Mouse (Mus musculus) neural tube, embryonic 12.5 days (tissue): ENCODE results near the gene Palld. TPM values are rescaled to one million over a fixed set of nuclear protein-coding genes. Genes with fewer than 3 reads are reported as not detected.

ENCODE experiments used
- ATAC-seq: fragments of 200-750 bp; cut with Nextera tagmentation; 2 replicates; pipeline ENCODE4 v1.8.0; 2017; ENCODE audit warnings: low read depth, mild to moderate bottlenecking, moderate TSS enrichment, moderate library complexity; ENCODE audit not compliant: low FRiP score
- H3K27ac ChIP-seq: fragments of 300-500 bp; sonication (generic); 2 replicates; pipeline ENCODE4 v1.5.1; 2016
- H3K27me3 ChIP-seq: fragments of 300-500 bp; sonication (generic); replicated peaks from 2 replicates; pipeline ENCODE4 v1.6.1; 2016; ENCODE audit warnings: mild to moderate bottlenecking
- H3K36me3 ChIP-seq: fragments of 300-500 bp; sonication (generic); 2 replicates; pipeline ENCODE4 v1.6.1; 2016; ENCODE audit warnings: mild to moderate bottlenecking
- H3K4me1 ChIP-seq: fragments of 300-500 bp; sonication (generic); 2 replicates; pipeline ENCODE4 v1.6.1; 2016
- H3K4me2 ChIP-seq: fragments of 300-500 bp; sonication (generic); replicated peaks from 2 replicates; pipeline ENCODE4 v1.6.1; 2016; ENCODE audit warnings: mild to moderate bottlenecking
- H3K4me3 ChIP-seq: fragments of 300-500 bp; sonication (generic); 2 replicates; pipeline ENCODE4 v1.5.1; 2016
- H3K9ac ChIP-seq: fragments of 300-500 bp; sonication (generic); 2 replicates; pipeline ENCODE4 v1.6.1; 2016; ENCODE audit warnings: mild to moderate bottlenecking
- H3K9me3 ChIP-seq: fragments of 300-500 bp; sonication (generic); 2 replicates; pipeline ENCODE4 v1.6.1; 2016; ENCODE audit warnings: mild to moderate bottlenecking
- WGBS: fragments of 180-500 bp; shearing (Covaris S2); methylation state at CpG from one replicate; pipeline ENCODE4 v1.1.7; 2016; 5-methylcytosine and 5-hydroxymethylcytosine counted together
- polyA plus RNA-seq: library from polyadenylated mRNA; unstranded; fragments of >200 nt; fragmentation: Nextera tagmentation; extraction: Ambion mirVana; gene quantifications from 2 replicates; pipeline ENCODE4 v1.2.1, GENCODE M21; 2016

Palld gene
- polyA plus RNA-seq, 1 experiment from 2014 or later, result 46.7 TPM

DNA sequence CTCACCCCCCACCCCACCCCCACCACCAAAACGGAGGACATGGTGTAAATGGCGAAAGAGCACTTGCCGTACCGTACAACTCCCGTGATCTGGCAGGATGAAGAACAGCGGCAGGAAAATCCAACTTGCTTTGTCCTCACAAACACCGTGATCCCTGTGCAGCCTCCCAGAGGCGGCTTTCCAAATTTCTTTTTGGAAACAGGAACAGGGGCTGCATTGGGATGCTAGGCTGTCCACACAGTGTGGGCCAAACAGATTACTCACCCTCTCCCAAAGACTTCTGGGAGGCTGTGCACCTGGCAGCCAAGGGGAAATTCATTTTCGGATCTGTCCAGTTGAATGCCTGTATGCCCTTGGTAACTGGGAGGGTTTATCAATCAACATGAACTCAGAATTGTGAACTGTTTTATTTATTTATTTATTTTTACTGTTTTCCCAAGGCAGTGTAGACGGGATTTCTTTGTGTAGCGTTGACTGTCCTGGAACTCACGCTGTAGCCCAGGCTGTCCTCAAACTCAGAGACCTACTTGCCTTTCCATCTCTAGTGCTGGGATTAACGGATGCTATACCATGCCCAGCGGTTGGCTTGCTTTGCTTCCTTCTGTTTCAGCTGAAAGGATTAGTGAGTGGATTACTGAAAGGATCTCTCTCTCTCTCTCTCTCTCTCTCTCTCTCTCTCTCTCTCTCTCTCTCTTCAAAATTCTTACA is 422.1 kb downstream of the Palld start:
- WGBS, result 90% methylated on average over 14 of the region's 14 CpGs
- H3K9ac ChIP-seq, result no peak overlapping the region
- H3K4me1 ChIP-seq, result no peaks in the 10 kb centered on the region
- no peak for ATAC-seq
- no peak overlapping the region for H3K27ac ChIP-seq
- no peaks in the 10 kb centered on the region for H3K9me3 ChIP-seq
- no peak overlapping the region for H3K4me2 ChIP-seq
- H3K36me3 ChIP-seq, result no peaks in the 10 kb centered on the region
- no peaks in the 10 kb centered on the region for H3K27me3 ChIP-seq
- no peak overlapping the region for H3K4me3 ChIP-seq

DNA sequence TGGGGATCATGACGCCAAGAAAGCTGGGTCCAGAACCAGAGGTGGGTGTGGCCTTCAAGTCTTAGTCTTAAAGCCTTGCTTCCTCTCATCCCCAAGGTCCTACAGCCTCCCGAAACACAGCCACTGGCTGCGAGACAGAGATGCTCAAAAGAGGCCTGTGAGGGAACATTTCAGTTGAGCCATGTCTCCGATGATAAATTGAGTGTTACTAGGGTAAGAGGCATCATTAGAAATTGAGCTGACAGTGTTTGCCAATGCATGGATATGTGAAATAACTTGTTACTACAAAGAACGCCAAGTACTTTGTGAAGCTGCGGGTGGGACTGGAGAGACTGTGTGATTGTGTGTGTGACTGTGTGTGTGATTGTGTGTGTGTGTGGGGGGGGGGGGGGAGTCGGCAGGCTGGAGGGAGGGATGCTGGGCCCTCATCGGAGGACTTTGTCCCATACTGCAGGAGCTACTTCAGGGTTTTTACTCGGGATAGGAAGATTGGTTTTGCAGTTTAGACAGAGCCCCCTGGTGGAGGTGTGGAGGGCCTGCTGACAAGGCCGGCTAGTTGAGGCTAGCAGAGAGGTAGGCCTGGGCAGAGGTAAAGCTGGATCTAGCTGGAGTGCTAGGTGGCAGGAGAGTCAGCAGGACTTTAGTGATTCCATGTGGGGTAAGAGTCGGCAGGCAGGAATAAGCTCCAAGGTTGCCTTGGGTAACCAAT is 422.8 kb downstream of the Palld start:
- Histone ChIP-seq H3K27me3 (no peaks in the 10 kb centered on the region), H3K9ac (no peak overlapping the region), H3K4me3 (no peak overlapping the region), H3K27ac (no peak overlapping the region), H3K4me1 (no peaks in the 10 kb centered on the region), H3K36me3 (no peaks in the 10 kb centered on the region), H3K4me2 (no peak overlapping the region), H3K9me3 (no peaks in the 10 kb centered on the region)
- WGBS, result 57% methylated on average over 10 of the region's 11 CpGs
- peak; percentile 63; the same call in 1 of the 2 replicates for ATAC-seq

DNA sequence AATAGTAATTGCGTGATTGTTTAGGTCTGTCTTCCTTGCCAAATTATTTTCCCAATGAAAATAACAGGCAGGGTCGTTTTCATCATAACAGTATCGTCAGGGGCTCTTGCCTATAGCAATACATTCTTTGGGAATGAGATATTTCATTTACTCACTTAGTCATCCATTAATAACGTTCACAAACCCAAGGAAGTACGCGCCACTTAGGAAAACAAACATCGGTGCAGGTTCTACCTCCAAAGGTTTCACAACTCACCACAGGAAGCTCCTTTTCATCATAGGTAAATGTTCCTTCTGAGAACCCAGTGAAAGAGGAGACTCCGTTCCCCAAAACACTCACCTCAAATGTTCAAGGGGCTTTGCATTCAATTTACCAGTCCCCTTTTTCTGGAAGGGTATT is 423.7 kb downstream of the Palld start:
- 89% methylated on average over 8 of the region's 8 CpGs for WGBS
- no peaks in the 10 kb centered on the region for H3K27me3 ChIP-seq
- no peaks in the 10 kb centered on the region for H3K9me3 ChIP-seq

DNA sequence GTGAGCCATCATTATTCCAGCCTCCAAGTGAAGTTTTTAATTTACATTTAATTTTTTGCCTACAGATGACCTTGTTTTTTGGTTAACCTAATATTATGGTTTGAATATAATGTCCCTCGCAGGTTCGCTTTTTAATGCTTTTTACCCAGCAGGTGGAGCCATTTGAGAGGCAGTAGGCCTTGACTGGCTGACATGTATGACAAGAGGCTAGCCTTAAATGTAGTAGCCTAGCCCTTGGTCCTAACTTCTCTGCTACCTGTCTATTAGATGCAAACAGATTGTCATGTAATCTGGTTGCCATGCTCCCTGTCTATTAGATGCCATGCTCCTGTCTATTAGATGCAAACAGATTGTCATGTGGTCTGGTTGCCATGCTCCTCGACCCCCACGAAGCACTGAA is 424.3 kb downstream of the Palld start:
- Histone ChIP-seq H3K9ac (no peak overlapping the region), H3K9me3 (no peaks in the 10 kb centered on the region), H3K4me1 (no peaks in the 10 kb centered on the region), H3K27ac (no peak overlapping the region), H3K27me3 (no peaks in the 10 kb centered on the region), H3K4me2 (no peak overlapping the region), H3K4me3 (no peak overlapping the region), H3K36me3 (no peaks in the 10 kb centered on the region)
- WGBS, result 95% methylated on average over 4 of the region's 4 CpGs
- no peak for ATAC-seq

More for the DNA sequence above, 423.7 kb downstream of the Palld start:
- Histone ChIP-seq H3K4me3 (no peak overlapping the region), H3K4me2 (no peak overlapping the region), H3K27ac (no peak overlapping the region), H3K4me1 (no peaks in the 10 kb centered on the region), H3K9ac (no peak overlapping the region), H3K36me3 (no peaks in the 10 kb centered on the region)
- ATAC-seq, result no peak

DNA sequence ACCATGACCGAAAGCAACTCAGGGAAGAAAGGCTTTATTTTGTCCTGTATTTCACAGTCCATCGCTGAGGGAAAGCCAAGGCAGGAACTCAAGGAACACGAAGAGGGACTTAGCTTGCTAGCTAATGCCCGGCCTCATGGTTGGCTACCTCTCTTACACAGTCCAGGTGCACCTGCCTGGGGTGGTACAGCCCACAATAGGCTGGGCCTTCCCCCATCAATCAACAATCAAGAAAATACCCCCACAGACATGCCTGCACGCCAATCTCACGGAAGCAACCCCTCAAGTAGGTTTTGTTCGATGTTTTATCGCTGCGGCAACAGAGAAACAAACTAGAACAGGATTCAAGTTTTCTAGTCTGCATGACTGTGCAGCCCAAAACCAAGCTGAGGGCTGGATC is 426.3 kb downstream of the Palld start:
- no peak overlapping the region for H3K4me3 ChIP-seq
- H3K9me3 ChIP-seq, result no peaks in the 10 kb centered on the region
- H3K36me3 ChIP-seq, result no peaks in the 10 kb centered on the region
- no peak overlapping the region for H3K9ac ChIP-seq
- ATAC-seq, result no peak
- no peak overlapping the region for H3K4me2 ChIP-seq
- no peaks in the 10 kb centered on the region for H3K4me1 ChIP-seq
- WGBS, result 87% methylated on average over 9 of the region's 9 CpGs
- no peak overlapping the region for H3K27ac ChIP-seq
- H3K27me3 ChIP-seq, result no peaks in the 10 kb centered on the region

DNA sequence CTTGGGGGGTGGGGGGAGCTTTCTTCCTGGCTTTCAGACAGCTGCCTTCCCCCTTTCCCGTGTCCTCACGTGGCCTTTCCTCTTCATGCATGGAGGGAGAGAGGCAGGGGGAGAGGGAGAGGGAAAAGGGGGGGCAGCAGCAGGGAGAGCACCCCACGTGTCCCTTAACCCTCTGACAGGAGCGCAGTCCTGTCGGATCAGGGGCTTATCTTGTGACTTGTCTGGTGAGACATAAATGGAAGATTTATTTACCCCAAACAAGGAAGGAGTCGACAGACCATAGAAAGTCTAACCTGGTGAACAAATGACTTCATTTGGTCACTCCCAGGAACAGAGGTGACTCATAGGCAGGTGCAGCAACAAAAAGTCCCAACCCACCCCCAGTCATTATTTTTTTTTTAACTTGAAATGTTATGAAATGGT is 427.2 kb downstream of the Palld start:
- Histone ChIP-seq H3K27me3 (no peaks in the 10 kb centered on the region), H3K27ac (no peak overlapping the region), H3K4me1 (no peaks in the 10 kb centered on the region), H3K9me3 (no peaks in the 10 kb centered on the region), H3K36me3 (no peaks in the 10 kb centered on the region), H3K4me3 (no peak overlapping the region), H3K9ac (no peak overlapping the region), H3K4me2 (no peak overlapping the region)
- 67% methylated on average over 6 of the region's 6 CpGs for WGBS
- ATAC-seq, result no peak

DNA sequence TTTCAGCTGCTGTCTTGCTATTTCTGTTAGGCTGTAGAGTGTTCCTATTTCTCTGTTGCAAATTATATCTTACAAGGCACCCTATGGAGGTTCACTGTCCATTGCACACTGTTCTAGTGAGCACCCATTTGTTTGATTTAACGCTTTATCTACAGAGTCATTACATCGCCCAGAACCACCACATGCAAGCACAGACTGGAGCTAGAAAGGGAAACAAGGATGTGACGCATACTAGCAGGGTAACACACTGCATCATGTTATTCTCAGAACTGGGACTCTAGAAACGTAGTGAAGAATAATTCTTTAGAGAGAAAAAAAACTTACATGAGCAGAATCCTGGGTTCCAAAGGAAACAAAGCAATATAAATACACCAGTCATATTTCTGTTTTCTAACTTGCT is 432.3 kb downstream of the Palld start:
- Histone ChIP-seq H3K27ac (no peak overlapping the region), H3K9ac (no peak overlapping the region), H3K9me3 (no peaks in the 10 kb centered on the region), H3K4me3 (no peak overlapping the region), H3K4me1 (0 out of 2 replicates have a peak, but pooled peaks cover 6% of the 10 kb centered on the region), H3K36me3 (no peaks in the 10 kb centered on the region), H3K4me2 (no peak overlapping the region), H3K27me3 (no peaks in the 10 kb centered on the region)
- 87% methylated on average over 4 of the region's 4 CpGs for whole genome bisulfite sequencing
- no peak for ATAC-seq

DNA sequence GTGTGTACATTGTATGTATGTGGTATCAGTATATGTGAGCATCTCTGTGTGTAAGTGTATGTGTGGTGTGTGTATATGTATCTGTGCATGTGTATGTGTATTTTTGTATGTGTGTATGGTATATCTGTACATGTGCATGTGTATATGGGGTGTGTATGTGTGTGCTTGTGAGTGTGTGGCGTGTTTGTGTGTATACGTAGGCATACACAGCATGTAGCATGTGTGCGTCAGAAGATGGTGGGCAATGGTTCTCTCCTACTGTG is 435.0 kb downstream of the Palld start:
- H3K9ac ChIP-seq, result no peak overlapping the region
- H3K4me3 ChIP-seq, result no peak overlapping the region
- 97% methylated on average over 3 of the region's 3 CpGs for WGBS
- no peaks in the 10 kb centered on the region for H3K36me3 ChIP-seq
- no peaks in the 10 kb centered on the region for H3K9me3 ChIP-seq
- H3K27me3 ChIP-seq, result no peaks in the 10 kb centered on the region
- H3K4me2 ChIP-seq, result no peak overlapping the region
- ATAC-seq, result no peak
- H3K4me1 ChIP-seq, result 0 out of 2 replicates have a peak, but pooled peaks cover 6% of the 10 kb centered on the region
- no peak overlapping the region for H3K27ac ChIP-seq

DNA sequence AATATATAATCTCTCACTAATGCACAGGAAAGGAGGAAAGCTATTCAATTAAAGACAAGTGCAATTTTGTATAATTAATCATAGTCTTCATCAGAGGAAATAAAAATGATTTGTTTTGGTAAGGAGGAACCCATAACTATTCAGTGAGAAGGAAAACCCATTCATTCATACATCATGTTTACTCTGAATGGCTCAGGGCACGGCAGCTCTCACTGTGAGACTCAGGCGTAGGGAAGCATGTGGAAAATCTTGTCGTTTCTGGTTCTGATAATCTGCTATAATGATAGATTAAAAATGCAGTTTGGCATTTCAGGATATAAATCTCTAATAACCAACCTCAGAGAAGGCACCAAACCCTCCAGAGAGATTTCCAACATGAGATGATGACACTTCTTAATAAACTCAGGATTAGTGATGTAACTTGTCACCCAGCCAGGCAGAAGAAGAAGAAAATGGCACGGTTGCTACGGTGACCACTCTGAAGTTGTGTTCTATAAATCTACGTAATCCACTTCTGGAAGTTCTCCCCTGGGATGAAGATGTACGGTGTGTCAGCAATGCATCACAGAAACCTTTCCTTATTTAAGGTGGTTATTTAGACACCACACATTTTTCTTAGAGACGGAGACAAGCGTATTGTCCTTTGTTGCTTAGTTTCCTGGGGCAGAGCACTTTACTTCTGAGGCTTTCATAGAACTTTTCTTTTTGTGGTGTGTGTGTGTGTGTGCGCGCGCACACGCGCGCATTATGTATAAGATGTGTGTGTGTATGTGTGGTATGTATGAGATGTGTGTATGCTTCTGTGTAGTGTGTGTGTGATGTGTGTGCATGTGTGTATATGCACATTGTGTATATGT is 435.6 kb downstream of the Palld start:
- Histone ChIP-seq H3K27ac (no peak overlapping the region; the same call in 1 of the 2 replicates), H3K4me1 (0 out of 2 replicates have a peak, but pooled peaks cover 6% of the 10 kb centered on the region), H3K4me3 (no peak overlapping the region), H3K9me3 (no peaks in the 10 kb centered on the region), H3K36me3 (no peaks in the 10 kb centered on the region), H3K9ac (no peak overlapping the region), H3K4me2 (no peak overlapping the region), H3K27me3 (no peaks in the 10 kb centered on the region)
- 77% methylated on average over 15 of the region's 15 CpGs for WGBS
- peak; percentile 56; the same call in 1 of the 2 replicates for ATAC-seq

DNA sequence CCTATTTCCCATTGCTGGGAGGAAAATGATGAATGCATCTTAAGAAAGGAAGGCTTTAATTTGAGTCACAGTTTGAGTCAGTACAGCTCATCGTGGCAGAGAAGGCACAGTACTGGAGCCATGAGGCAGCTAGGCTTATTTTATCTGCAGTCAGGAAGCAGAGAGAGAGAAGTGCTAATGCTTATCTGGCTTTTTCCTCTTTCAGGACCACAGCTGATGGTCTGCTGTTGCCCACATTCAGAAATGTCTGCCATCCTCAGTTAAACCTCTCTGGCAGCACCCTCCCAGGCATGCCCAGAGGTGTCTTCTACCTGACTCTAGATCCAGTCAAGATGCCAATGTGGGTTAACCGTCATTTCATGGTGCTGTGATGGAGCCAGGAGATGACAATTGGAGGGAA is 438.1 kb downstream of the Palld start:
- Histone ChIP-seq H3K4me2 (no peak overlapping the region), H3K9me3 (no peaks in the 10 kb centered on the region), H3K36me3 (no peaks in the 10 kb centered on the region), H3K27me3 (no peaks in the 10 kb centered on the region), H3K27ac (no peak overlapping the region), H3K4me3 (no peak overlapping the region), H3K4me1 (0 out of 2 replicates have a peak, but pooled peaks cover 6% of the 10 kb centered on the region), H3K9ac (no peak overlapping the region)
- ATAC-seq, result no peak
- 70% methylated on average over 2 of the region's 2 CpGs for WGBS

DNA sequence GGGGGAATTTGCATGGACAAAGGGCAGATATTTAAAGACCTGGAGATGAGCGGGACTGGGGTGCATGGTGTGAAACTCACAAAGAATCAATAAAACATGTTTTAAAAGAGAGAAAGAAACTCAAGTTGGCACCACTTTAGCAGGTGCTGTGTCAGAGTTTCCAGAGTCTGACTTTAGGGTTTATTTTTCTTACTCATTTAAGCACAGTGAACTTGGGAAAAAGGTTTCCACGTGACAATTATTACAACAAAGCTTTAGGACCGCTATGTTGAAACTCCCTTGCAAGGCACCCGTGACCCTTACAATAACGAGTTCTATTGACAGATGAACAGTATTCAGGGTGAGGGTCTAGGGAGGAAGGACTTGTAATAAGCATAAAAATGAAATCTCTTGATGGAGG is 440.3 kb downstream of the Palld start:
- no peaks in the 10 kb centered on the region for H3K36me3 ChIP-seq
- H3K27me3 ChIP-seq, result no peaks in the 10 kb centered on the region
- no peak overlapping the region for H3K9ac ChIP-seq
- WGBS, result 84% methylated on average over 5 of the region's 5 CpGs
- ATAC-seq, result no peak
- no peak overlapping the region for H3K27ac ChIP-seq
- no peak overlapping the region for H3K4me3 ChIP-seq
- no peaks in the 10 kb centered on the region for H3K9me3 ChIP-seq
- 0 out of 2 replicates have a peak, but pooled peaks cover 4% of the 10 kb centered on the region for H3K4me1 ChIP-seq
- no peak overlapping the region for H3K4me2 ChIP-seq
